Mouse (Mus musculus): ENCODE measurements at regions not wholly inside any gene's neighbourhood (a gene's known extent, or its start where the extent isn't known, plus 50 kb on each side); places are given as distances from the start of the nearest gene placed in this dataset.

DNA sequence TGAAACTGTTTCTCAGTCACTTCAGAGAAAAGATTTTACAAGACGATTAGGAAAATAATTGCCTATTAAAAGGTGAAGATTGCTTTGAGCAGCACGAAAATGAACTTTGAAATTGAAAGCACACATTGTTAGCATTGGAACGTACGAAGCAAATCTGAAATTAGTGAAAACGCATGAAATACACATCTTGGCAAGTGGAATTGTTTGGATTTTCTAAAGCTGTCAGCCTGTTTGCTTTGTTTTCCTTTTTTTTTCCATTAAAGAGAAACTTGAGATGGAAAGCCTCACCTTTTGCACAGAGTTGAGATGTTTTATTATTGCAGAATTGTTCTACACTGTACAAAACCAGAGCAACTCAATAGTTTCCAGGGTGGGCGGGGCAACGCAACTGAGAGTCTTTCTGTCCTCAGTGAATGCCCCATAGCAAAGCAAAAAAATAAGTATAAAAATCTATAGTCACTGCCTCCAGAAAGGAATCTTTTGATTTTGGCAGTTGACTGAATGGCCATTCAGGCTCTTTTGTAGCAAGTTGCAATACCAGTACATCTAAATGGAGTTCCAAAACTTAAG lies 199.1 kb downstream of the Gm11146 start:
- ATAC-seq (ENCODE audit: insufficient number of reproducible peaks, low FRiP score, low TSS enrichment), result no peak

DNA sequence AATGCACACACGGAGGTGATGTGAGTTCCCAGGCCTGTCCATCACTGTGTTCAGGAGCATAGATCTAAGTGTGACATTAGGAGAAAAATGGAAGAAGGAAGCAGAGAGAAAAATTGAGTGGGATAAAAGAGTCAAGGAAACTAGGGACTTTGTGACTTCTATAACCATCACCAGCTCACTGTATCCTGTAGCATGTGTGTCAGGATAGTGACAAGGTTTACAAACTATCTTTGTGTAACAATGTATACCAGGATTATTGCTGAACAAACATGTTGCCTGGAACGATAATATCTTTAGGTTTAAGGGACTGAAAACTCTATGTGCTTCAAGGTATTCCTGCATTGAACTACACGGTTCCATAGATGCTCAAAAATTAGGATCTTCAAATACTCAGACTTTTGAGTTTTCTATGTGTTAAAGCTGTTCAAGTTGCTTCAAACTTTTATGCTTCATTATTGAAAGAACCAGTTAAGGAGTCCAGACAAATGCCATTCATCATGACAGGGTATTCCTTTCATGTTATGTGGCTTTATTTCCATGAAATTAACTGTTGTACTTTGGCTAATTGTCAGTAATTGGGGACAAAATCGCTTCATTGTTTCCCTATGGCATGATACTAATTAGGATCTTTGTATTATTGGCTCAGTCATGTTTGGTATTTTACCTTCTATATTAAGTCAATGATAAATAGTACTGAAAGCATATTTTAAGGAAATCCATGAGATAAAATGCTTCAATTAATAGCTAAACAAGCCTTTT lies 200.5 kb downstream of the Gm11146 start:
- ATAC-seq (ENCODE audit: insufficient number of reproducible peaks, low FRiP score, low TSS enrichment), result no peak

DNA sequence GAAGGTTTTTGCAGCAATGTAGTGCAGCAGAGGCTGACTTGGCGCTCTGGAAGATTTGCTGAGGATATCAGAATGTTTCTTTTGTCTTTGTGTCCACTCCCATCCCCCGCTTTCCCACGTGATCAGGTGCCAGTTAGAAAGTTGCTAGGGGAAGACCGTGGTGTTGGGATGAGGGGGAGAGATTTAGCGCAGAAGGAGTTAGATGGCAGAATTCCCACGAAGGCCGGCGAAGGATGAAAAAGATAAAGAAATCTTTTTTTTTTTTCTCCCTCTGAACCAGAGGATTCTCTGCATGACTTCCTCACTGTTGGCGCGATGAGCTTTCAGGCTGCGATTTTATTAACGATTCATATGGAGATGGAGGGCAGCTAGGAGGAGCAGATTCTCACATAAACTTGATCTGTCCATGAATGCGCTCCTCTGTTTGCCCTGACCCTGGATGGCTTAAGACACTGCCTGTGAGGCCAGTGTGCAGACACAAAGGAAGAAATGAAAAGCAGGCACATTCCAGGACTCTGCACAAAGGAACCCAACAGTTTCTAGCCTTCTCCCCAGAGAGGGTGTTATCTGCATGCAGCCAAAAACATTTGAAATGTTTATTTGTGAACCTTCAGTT lies 201.5 kb downstream of the Gm11146 start:
- ATAC-seq (ENCODE audit: insufficient number of reproducible peaks, low FRiP score, low TSS enrichment), result peak; percentile 78

DNA sequence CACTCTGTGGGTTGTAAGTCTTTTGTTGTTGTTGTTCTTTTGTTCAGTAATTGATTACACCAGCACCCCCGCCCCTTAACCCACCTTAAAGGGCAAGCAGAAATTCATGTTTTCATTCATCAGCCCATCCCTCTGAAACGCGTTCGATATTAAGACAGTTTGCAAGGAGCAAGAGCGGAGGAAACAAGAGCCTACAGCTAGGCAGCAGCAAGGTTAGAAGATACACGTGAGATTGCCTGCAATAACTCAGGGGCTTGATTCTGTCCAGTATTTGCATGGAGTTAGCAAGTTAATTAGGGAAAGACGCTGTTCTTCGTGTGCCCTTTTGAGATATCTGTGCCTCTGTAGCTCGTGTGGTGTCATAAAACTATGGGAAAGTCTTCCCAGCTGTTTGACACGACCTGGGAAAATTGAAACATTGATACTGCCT lies 202.0 kb downstream of the Gm11146 start:
- peak; percentile 33; the same call in 1 of the 2 replicates for ATAC-seq (ENCODE audit: insufficient number of reproducible peaks, low FRiP score, low TSS enrichment)

DNA sequence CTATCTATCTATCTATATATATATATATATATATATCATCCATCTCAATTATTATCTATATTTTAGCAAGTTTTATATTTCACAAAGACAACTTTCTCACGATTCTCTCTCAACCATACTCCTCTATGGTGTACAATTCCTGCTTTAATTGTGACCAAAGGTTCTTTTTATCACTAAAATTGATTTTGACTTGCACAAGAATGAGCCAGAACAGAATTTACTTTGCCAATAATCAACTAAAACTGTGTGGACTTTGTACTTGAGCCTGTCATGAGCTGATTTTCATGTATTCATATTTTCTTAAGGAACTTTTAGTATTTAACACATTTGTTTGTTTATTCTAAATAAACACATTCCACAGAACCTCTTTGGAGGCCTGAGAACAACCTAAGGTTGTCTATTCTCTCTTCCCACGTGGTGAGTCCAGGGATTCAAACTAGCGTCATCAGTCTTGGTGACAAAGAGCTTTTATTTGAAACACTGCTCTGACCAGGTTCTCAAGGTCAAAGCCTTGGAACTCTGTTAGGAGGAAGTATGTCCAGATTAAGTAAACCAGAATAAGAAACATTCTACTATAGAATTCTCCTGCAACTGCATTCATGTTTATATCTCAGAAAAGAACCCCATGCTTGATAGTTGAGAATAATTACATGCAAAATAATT lies 207.7 kb downstream of the Gm11146 start:
- ATAC-seq (ENCODE audit: insufficient number of reproducible peaks, low FRiP score, low TSS enrichment), result no peak

DNA sequence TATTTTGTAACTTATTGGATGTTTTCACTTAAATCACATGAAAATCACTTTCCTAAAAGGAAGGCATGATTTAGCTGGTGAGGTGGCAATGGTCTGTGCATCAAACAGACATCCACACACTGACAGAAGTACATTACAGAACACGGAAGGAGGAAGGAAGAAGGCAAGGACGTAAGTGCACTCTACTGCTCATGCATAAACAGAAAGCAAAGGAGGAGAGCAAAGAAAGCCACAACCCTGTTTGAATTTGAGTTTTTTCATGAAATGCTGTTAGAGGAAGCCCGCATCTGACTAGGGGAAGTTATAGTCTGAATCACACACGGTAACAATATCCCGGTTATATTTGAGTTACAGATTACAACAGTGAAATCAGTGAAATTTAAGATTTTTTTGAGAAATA lies 208.4 kb downstream of the Gm11146 start:
- ATAC-seq (ENCODE audit: insufficient number of reproducible peaks, low FRiP score, low TSS enrichment), result no peak

DNA sequence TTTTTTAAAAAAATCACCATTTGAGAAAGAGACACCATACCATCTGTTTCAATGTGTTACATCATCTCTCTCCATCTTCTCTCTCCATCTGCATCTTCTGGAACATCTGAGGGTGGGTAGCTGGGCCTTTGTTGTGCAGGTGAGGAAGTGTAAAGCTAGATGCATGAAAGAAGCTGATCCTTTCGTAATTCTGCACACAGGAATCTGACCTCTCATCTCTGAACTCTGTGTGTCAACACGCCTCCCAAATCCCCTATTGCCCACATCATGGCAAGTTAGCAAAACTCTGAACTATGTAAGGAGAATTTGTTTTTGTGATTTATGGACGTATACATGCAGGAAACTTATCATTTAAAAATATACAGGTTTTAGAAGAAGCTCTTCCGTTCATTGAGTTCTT lies 209.7 kb downstream of the Gm11146 start:
- ATAC-seq (ENCODE audit: insufficient number of reproducible peaks, low FRiP score, low TSS enrichment), result no peak

DNA sequence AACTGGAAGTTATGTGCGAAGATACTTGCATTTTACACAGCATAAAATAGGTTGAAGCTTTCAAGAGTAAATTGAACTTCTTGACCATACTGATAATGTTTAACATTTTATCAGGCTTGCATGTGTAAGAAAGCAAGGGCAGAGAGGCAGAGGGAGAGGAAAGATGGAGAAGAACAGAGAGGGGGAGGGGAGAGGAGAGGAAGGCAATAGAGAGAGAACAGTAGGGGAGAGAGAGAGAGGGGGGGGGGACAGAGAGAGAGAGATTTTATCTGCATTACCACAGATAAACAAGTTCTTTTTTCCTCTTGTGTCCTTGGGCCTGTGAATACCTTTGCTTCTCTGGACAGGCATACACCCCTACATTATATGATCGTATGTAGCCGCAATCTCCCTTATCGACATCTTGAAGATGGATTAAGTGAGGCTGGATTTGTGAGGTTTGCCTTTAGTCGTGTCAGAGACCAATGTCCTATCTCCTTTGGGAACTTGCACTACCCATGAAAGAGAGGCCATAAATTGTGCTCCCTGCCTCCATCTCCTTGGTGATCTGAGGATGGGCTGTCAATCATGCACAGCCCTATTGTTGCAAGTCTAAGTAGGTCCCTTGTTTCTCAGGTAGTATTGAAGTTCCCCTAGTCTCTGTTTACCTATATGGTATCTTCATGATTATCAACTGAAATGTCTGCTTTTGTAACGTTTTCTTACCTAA lies 217.7 kb downstream of the Gm11146 start:
- ATAC-seq (ENCODE audit: insufficient number of reproducible peaks, low FRiP score, low TSS enrichment), result no peak

DNA sequence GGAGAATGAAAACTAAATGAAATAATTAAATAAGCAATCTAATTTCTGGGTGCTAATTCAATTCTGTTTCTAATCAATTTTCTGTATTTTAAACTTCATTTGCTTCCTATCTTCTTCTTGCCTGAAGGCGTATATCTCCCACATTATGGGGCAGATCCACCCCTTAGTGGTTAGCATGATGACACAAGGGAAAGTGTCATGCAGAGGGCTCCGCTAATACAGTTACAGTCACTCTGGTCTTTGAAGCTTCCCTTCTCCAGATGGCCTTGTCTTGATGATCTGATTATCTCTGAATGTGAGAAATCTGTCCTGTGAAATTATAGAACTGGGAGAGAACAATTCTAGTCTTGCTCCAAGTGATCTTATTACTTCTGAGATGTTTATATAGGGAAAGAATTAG lies 219.1 kb downstream of the Gm11146 start:
- ATAC-seq (ENCODE audit: insufficient number of reproducible peaks, low FRiP score, low TSS enrichment), result no peak

DNA sequence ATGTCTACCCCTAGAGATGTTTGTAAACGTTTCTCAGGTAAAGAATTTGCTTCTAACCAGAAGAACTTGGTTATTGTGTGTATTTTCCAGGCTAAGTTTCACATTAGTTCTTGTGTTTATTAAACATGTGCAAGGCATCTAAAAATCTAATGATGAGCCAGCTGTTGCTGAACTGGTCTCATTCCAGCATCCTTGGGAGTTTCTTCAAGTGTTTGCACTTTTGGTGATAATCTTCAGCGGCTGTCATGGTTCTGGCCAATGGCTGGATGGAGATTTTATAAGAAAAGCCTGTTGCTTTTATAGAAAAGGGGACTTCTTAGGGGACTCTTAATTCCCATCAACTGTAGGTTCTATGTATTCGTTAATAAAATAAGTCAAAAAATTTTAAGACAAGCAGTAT lies 229.1 kb downstream of the Gm11146 start:
- no peak for ATAC-seq (ENCODE audit: insufficient number of reproducible peaks, low FRiP score, low TSS enrichment)

DNA sequence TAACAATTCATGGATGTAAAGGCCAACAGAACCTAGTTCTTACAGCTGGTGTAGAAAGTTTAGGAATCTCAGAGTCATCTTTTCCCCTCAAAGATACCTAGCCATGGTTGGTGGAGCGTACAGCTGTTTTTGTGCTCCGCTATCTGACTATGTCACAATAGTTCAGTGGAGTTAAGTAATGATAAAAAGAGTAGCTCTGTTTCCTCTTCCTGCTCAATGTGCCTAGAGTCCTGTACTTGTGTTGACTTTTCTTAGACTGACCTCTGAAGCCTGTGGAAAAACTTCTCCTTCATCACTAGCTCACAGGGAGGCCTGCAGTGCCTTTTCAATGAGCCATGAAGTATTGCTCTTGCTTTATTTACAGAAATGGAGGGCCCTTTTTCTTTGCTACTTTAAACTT lies 232.1 kb downstream of the Gm11146 start:
- ATAC-seq (ENCODE audit: insufficient number of reproducible peaks, low FRiP score, low TSS enrichment), result no peak

DNA sequence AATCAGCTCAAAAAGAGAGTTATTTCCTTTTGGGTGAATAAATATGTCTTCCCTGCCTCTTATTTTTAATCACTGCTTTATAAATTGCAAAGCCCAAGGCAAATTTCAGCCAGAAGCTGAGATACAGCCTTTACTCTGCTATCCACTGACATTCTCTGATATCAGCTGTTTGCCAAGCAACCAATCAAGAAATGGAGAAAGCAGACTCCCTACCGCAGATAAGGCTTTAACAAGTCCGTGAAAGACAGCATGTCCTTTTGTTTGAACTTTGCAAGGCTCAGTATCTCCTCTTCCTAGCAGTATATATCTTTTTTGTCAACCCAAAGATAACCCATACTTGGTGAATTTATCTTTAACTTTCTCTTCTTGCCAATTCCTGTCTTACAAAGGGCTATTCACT lies 236.6 kb downstream of the Gm11146 start:
- ATAC-seq (ENCODE audit: insufficient number of reproducible peaks, low FRiP score, low TSS enrichment), result no peak

DNA sequence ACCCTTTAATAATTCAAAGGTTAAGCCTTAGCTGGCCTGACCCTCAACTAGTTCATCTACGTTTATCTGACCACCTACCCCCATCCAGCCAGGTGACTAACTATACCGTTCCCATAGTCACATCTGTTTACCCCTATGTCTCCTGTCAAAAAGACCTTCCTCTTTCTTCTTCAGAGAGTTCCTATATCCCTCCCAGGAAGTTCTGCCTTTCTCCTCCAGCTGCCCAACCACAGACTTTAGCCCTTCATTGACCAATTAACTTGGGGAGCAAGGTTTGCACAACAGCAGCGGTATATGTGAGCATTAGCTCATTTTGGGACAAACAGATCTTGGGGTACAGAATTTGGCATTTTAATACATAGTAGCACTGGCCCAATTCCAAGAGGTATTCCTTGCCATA lies 237.5 kb downstream of the Gm11146 start:
- no peak for ATAC-seq (ENCODE audit: insufficient number of reproducible peaks, low FRiP score, low TSS enrichment)

DNA sequence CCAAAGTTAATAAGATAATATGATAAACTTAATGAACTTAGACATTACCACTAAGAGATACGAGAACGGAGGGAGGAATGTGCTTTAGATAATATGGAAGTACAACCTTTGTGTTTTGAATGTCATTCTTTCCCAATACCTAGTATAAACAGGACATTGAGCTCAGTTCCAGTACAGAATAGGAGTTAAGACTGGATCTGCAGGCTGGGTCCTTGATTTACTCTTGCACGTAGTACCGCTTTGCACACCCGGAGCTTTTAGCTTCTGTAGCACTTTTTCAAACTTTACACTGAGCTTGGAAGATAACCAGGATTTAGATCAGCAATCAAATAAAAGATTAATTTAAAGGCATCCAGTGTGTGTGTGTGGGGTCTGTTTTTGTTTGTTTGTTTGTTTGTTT lies 242.7 kb downstream of the Gm11146 start:
- ATAC-seq (ENCODE audit: insufficient number of reproducible peaks, low FRiP score, low TSS enrichment), result no peak

DNA sequence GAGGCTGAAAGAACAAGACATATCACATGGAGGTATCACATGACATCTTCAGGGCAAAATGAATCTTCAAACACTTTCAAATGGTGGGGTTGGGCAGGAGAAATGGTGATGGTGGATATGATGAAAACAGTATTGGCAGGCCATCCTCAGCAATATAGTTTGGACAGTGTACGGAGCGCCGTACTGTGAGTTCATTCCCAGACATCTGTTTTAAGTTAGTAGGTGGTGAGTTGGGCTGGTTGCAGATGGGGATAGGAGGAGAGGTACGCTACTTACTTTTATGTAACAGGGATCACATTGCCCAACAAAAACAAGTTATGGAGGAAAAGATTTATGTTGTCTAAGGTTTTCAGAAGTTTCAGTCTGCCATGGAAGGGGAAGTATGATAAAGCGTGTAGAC lies 246.6 kb downstream of the Gm11146 start:
- ATAC-seq (ENCODE audit: insufficient number of reproducible peaks, low FRiP score, low TSS enrichment), result no peak

DNA sequence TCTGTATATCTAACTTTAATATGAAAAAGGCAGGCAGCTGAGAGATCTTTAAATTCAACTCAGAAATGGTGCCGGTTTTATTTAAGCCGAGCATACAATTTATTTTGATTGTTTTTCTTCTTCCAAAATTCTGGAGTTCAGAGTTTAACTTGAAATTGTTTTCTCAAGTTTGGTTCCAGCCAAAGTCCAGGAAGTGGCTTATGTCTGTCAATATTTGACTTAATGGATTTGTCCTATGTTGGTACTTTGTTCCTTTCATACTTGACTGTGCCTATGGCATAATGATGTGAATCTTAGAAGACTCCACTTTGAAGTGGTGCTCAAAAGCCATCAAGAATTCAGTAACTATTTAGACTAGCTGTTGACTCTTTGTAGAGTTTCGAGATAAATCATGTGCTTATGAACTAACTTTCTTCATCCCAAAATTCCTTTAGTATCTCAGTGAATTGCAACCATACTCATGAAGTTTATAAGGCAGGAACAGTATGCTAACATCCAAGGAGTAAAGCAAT lies 247.6 kb downstream of the Gm11146 start:
- ATAC-seq (ENCODE audit: insufficient number of reproducible peaks, low FRiP score, low TSS enrichment), result no peak

DNA sequence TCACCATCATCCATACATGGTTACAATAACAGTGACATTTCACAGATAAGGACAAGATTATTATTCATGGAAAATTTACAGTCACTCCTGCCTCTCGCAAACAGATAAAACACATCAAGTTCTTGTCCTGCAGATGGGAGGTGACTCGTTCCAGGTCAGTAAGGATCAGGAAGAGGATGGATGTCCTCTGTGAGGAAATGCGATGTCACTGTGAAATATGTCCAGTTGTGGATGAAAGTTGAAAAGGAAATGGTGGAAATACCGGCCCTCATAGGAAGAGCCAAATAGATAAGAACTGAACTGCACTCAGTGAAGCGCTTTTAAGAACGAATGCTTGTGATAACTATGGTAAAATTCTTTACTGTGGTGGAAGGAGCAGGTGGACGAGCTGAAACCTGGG lies 255.8 kb downstream of the Gm11146 start:
- ATAC-seq (ENCODE audit: insufficient number of reproducible peaks, low FRiP score, low TSS enrichment), result no peak

DNA sequence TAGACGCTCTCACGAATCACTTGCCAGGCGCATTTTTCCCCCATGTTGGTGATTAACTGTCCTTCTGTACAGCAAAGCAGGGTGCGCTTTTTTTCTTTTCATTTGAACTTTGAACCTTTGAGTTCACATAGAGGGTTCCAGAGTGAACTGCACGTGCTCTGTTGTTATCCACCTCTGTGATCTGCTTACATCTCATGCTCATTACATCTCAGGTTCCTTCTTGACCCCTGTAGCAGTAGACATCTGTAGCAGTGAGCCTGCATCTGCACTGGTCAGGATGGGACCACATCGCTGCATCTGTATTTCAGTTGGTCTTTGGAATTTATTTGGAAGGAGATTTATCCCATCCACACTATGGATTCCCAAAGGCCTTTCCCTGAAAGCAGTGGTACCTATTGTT lies 269.6 kb downstream of the Gm11146 start:
- no peak for ATAC-seq (ENCODE audit: insufficient number of reproducible peaks, low FRiP score, low TSS enrichment)

DNA sequence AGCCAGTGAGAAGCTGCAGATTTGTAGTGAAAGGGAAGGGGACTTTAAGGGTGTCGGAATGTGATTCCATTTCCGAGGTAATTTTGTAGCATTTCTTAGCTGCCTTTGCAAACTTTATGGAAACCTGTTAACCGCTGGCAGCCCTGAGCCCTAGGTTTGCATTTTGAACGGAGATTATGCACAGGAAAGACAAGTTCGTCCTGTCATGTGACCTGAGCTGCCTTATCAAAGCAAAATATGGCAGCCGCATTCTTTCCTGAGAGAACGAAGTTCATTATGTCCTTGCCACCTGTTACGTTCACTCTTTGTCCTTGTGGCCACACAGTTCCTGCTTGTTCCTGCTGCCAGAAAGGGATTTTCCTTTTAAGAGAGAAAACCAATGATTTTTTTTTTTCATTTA lies 270.9 kb downstream of the Gm11146 start:
- no peak for ATAC-seq (ENCODE audit: insufficient number of reproducible peaks, low FRiP score, low TSS enrichment)

DNA sequence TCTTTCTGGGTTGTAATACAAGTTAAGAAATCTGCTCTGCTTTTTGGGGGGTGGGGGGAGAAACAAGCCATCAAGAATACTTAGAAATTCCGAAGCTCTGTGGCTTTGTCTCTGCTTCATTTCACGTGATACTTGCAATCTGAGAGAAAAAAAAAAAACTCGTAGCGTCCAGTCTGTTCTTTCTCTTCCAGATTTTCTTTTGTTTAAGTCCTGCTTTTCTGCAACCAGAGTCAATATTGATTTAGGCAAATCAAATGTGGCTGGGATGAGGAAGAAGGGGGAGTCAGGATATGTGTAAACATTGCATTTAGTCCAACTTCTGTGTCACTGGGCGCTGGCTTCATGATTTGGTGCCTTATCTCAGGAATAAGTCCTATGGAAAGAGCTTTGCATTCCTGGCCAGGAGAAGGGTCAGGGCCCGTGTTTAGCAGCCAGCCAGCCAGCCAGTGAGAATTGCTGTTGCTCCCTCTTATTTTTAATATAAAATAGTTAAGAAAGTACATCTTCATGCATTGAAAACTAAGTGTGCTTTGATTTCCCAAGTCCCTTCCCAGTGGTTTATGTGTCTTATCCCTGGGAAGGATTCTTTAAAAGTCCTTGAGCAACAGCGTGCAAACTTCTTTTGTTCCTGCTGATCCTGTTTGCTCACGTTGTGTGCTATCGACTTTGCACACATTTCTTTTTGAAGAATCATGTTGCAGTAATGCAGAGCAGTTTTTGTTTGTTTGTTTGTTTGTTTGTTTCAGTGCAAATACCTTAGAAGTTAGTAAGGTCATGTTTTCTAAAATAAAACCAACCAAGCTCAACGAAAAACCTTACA lies 272.0 kb downstream of the Gm11146 start:
- no peak for ATAC-seq (ENCODE audit: insufficient number of reproducible peaks, low FRiP score, low TSS enrichment)

Measured in cerebellum, adult (tissue).